Comparison of ENCODE assay signal across 45 mouse cellular contexts in genomic region chr9:20367311-20367710, GRCm38 (mm10). TPM values are rescaled to one million over a fixed set of nuclear protein-coding genes. Genes with fewer than 3 reads are reported as not detected.
"Had no signal": no experiment of that assay in that cellular context is flagged by ENCODE, and none has a peak within 500 bp of the region (broad histone marks: within the 10 kb centered on the region; RNA-seq: fewer than 3 reads in every experiment).

No protein-coding gene starts in this region.

- H3K9me3 ChIP-seq: limb, embryonic 15.5 days; liver, embryonic 12.5 days; liver, embryonic 15.5 days; lung, embryonic 15.5 days had no signal

- DNase-seq: left cerebral cortex, postnatal 4 days; liver; liver, embryonic 13.5 days; liver, postnatal 0 days; lung, adult 18-20 months; lung, embryonic 14.5 days; lung, postnatal 10 days; lung, postnatal 14 days; lung, postnatal 36 days; lung, postnatal 4 days; midbrain, embryonic 14.5 days had no signal

- H3K4me1 ChIP-seq: limb, embryonic 10.5 days; limb, embryonic 12.5 days; limb, embryonic 13.5 days; limb, embryonic 15.5 days; liver, embryonic 12.5 days; liver, embryonic 13.5 days; liver, embryonic 15.5 days; lung, embryonic 15.5 days; megakaryocyte, embryonic 14.5 days; midbrain, embryonic 10.5 days; midbrain, embryonic 12.5 days; midbrain, embryonic 13.5 days; midbrain, embryonic 15.5 days; neural tube, embryonic 12.5 days; neural tube, embryonic 13.5 days had no signal

- H3K27me3 ChIP-seq: limb, embryonic 12.5 days; limb, embryonic 13.5 days; limb, embryonic 15.5 days; liver, embryonic 12.5 days; liver, embryonic 13.5 days; liver, embryonic 15.5 days; lung, embryonic 15.5 days; megakaryocyte, embryonic 14.5 days; midbrain, embryonic 12.5 days; midbrain, embryonic 13.5 days; midbrain, embryonic 15.5 days; neural tube, embryonic 12.5 days; neural tube, embryonic 13.5 days had no signal

- H3K36me3 ChIP-seq: liver, embryonic 15.5 days had no signal

- H3K4me3 ChIP-seq: limb, embryonic 10.5 days; limb, embryonic 12.5 days; limb, embryonic 13.5 days; limb, embryonic 15.5 days; liver, embryonic 12.5 days; liver, embryonic 13.5 days; liver, embryonic 15.5 days; lung, embryonic 15.5 days; megakaryocyte, embryonic 14.5 days; midbrain, embryonic 10.5 days; midbrain, embryonic 12.5 days; midbrain, embryonic 13.5 days; midbrain, embryonic 15.5 days; myocyte; neural tube, embryonic 12.5 days; neural tube, embryonic 13.5 days had no signal

- H3K9ac ChIP-seq: limb, embryonic 12.5 days; limb, embryonic 13.5 days; limb, embryonic 15.5 days; liver, embryonic 12.5 days; liver, embryonic 13.5 days; liver, embryonic 14.5 days; liver, embryonic 15.5 days; liver, postnatal 0 days; lung, embryonic 14.5 days; lung, embryonic 15.5 days; midbrain, embryonic 12.5 days; midbrain, embryonic 13.5 days; midbrain, embryonic 15.5 days; neural tube, embryonic 12.5 days; neural tube, embryonic 13.5 days had no signal

- H3K4me2 ChIP-seq: limb, embryonic 12.5 days; limb, embryonic 13.5 days; limb, embryonic 15.5 days; liver, embryonic 11.5 days; liver, embryonic 12.5 days; liver, embryonic 13.5 days; liver, embryonic 15.5 days; lung, embryonic 14.5 days; lung, embryonic 15.5 days; midbrain, embryonic 11.5 days; midbrain, embryonic 12.5 days; midbrain, embryonic 13.5 days; midbrain, embryonic 15.5 days; neural tube, embryonic 12.5 days; neural tube, embryonic 13.5 days had no signal

- ATAC-seq: liver, embryonic 12.5 days; liver, postnatal 0 days; lung, postnatal 0 days; midbrain, embryonic 13.5 days; midbrain, embryonic 15.5 days; midbrain, embryonic 16.5 days had no signal

- H3K27ac ChIP-seq: limb, embryonic 10.5 days; limb, embryonic 12.5 days; limb, embryonic 13.5 days; limb, embryonic 15.5 days; liver, embryonic 12.5 days; liver, embryonic 13.5 days; liver, embryonic 14.5 days; liver, embryonic 15.5 days; lung, embryonic 15.5 days; macrophage; midbrain, embryonic 10.5 days; midbrain, embryonic 12.5 days; midbrain, embryonic 13.5 days; midbrain, embryonic 15.5 days; neural tube, embryonic 12.5 days; neural tube, embryonic 13.5 days had no signal

RNA-seq across cellular contexts. Expression of gene Olfr18, which starts 31.4 kb away (rescaled TPM):
- total RNA-seq: left cerebral cortex, postnatal 10 days; left cerebral cortex, postnatal 14 days; left cerebral cortex, postnatal 25 days; left cerebral cortex, postnatal 36 days; left cerebral cortex, postnatal 4 days; liver, adult 2 months; megakaryocyte progenitor cell, adult 5-6 weeks; megakaryocyte, adult 5-6 weeks; megakaryocyte-erythroid progenitor cell, adult 5-6 weeks; midbrain, postnatal 0 days; monocyte, adult 5-6 weeks had no signal
- polyA plus RNA-seq: limb, embryonic 10.5 days; limb, embryonic 12.5 days; limb, embryonic 15.5 days; liver, adult 2 months; liver, embryonic 11.5 days; liver, embryonic 12.5 days; liver, embryonic 13.5 days; liver, embryonic 14.5 days; liver, embryonic 15.5 days; liver, embryonic 16.5 days; liver, postnatal 0 days; lung, embryonic 14.5 days; lung, embryonic 15.5 days; lung, embryonic 16.5 days; lung, postnatal 0 days; macrophage; midbrain, embryonic 10.5 days; midbrain, embryonic 13.5 days; myocyte; neural tube, embryonic 11.5 days; neural tube, embryonic 12.5 days had no signal
